Mouse (Mus musculus): ENCODE results near the gene Itgal.
A peak's percentile ranks its signal among the peaks of the same experiment; 100 is the strongest.

Itgal gene

DNA sequence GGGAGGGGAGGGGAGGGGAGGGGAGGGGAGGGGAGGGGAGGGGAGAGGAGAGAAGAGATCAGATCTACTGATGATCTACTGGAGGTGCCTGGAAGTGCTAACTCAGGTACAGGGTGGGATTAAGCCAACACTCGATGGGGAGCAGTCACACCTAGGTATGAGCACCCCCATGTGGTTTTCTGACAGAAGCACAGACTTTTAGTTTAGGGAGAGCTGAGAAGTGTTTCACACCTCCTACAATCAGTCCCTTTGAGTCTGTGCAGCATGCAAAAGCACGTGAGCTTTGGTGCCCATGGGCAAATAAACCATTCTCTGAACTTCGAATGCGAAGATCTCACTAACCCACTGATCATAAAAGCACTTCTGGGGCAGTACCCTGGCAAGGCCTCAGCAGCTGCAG, 46.3 kb downstream of the Itgal start:
- DNase-seq (ENCODE audit: low read depth, low spot score), result peak; percentile 36

- no peak for DNase-seq (ENCODE audit: low read depth, low spot score)
Observed at GRCm38 (mm10) chr7:127342888-127343287, 46.8 kb downstream of the Itgal start.

DNA sequence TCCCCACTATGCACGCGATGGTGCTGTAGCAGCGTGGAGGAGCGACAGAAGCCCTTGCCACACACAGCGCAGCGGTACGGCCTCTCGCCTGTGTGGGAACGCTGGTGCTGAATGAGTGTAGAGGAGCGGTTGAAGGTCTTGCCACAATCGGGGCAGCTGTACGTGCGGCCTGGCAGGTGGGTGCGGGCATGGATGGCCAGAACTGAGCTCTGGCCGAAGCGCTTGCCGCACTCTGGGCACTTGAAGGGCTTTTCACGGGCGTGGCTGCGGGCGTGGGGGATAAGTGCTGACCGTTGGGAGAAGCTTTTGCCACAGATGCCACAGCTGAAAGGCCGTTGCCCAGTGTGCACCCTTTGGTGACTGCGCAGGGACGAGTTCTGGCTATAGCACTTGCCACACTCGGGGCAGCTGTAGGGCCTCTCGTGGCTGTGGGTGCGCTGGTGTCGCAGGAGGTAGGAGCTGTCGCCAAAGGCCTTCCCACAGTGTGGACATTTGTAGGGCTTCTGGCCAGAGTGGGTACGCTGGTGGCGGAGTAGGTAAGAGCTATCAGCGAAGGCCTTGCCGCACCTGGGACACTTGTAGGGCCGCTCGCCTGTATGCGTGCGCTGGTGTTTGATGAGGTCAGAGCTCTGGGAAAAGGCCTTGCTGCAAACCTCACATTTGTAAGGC, 47.4 kb downstream of the Itgal start:
- peak; percentile 50 for DNase-seq (ENCODE audit: low read depth, low spot score)

DNA sequence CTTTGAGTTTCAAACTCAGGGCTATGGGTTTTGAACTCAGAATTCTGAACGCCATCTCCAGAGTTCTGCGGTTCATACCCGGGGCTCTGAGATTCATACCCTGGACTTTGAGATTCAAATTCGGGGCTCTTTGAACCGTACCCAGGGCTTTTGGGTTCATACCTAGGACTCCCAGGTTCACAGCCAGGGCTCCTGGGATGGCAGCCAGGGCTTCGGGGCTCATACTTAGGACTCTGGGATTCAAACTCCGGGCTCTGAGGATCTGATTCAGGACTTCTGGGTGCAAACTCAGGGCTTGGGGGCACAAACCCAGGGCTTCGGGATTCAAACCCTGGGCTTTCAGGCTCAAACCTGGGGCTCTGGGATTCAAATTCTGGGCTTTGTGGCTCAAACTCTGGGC, 48.3 kb downstream of the Itgal start:
- DNase-seq (ENCODE audit: low read depth, low spot score), result no peak

- peak; percentile 37 for DNase-seq (ENCODE audit: low read depth, low spot score)
Observed at GRCm38 (mm10) chr7:127345092-127345491, 49.0 kb downstream of the Itgal start.

DNA sequence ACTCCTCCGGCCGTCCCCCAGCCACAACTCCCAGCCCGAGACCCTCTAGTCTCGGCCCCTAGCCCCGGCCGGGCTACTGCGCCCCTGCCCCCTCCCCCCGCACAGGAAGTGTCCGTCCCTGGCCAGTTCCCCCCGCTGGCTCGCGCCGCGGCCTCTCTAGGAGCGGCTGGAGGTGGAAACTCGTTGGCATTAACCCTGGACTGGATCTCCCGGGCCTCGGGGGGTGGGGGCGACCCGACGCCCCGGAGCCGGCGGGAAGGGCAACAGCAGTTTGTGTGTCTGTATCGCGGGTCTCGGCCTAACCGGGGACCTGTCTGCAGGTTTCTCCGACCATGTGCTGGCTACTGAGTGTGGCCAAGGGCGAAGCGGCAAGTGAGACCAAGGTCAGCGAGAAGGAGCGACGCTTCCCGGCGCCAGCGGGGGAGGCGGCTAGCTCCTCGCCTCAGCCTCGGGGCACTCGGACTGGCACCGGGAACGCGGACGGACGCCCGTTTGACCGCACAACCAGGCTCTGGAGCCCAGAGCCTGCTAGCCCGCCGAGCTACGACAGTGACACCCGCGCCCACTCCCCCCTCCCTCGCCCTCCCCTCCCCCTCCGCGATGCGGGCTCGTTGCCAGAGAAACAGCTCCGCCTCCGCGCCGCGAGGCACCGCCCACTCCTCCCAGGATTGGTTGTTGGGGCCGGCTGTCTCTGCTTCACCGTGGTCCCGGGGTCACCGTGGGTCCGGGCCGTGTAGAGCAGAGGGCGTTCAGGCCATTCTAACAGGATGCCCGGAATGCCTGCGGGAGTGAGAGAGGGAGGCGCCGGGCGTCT, 49.7 kb downstream of the Itgal start, which contains the start of gene Zfp768:
TSS of gene Zfp768 (minus strand) at position 78 of the 814 bp plus-strand sequence.
- DNase-seq (ENCODE audit: low read depth, low spot score), result peak; percentile 96

DNA sequence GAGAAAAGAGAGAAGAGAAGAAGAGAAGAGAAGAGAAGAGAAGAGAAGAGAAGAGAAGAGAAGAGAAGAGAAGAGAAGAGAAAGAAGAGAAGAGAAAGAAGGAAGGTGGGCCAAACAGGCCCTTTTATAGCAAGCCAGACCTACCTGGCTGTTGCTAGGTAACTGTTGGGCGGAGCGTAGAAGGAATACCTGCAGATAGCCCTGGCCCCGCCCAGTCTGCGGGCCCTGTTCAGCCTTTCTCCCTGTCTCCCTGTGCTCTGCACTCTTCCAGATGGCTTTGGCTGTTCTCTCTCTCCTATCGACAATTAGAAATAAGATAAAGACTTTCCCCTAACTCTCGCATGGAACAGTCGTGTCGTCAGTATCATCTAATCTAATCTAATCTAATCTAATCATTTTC, 50.6 kb downstream of the Itgal start:
- peak; percentile 75 for DNase-seq (ENCODE audit: low read depth, low spot score)

DNA sequence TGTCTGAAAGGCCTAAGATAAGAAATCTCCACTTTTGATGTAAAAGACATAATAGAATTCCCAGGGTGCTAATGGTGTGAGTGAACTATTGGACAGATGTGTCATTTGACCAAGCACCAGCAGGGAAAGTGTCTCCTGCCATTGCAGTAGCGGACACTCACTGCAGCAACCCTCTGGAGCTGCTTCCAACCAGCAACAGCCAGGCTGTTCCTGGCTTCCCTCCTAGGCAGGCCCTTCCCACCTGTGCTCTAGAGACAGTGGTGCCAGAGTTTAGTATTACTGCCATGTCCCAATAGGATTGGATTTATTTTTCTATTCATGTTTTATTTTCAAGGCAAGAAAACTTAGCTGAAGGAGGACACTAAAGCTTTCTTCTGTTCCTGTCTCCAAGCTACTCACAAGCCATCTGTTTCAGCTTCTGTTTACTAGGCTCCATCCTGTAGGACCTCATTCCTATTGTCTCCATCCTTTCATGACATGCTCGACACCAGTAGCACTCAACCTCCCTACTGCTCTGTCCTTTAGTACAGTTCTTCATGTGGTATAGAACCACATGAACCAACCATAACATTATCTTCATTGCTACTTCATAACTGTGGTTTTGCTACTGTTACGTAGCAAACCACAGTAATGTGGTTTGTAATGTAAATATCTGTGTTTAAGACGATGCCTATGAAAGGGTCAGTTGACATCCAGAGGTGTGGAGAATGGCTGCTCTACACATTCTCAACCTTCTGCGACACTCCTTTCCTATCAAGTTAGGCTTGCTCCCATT, 55.4 kb downstream of the Itgal start:
- DNase-seq (ENCODE audit: low read depth, low spot score), result no peak

- no peak for DNase-seq (ENCODE audit: low read depth, low spot score)
Observed at GRCm38 (mm10) chr7:127355796-127356195, 59.7 kb downstream of the Itgal start.

DNA sequence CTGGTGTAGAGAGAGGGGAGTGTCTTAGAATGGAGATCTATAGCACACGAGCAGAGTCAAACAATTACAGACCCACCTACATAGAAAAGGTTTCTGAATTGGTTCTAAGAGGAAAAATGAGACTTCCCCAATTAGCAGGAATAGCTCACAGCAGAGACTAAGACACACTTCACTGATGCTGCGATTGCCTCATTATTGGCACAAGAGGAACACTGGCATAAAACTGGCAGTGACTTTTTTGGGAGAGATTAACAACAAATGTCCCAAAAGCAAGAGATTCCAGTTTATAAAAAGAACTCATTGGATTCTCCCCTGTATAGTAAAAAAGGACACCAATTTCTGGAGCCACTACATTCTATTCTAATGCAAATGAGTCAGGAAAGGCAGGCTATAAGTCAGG, 61.8 kb downstream of the Itgal start:
- no peak for DNase-seq (ENCODE audit: low read depth, low spot score)

DNA sequence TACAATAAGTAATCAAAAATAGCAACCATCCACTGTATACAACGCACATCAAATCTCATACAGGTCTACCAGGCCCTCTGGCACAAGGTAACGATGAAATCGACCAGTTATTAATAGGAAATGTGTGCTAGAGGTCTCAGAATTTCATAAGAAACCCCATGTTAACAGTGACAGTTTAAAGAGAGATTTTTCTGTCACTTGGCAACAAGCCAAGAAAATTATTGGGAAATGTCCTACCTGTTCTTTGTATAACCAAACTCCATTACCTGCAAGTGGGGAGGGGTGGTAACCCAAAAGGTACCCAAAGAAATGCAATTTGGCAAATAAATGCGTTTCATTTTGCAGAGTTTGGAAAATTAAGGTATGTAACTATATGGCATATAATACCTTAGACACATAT, 62.4 kb downstream of the Itgal start:
- no peak for DNase-seq (ENCODE audit: low read depth, low spot score)

DNA sequence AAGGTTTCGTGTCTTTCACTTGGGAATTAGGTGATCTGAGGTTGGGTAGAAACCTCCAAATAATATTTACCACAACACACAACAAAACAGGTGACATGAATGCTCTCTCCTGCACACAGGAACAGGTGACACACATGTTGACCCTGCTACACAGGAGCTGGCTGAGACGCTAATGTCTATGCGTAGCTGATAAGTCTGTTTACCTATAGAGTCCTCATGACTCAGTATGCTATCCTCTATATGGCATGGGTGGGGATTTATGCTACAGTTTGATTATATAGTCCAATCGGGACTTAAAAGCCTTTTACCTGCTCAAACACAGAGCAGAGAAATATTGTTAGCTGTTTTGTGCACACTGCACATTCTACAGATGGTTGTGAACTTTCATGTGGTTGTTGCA, 64.2 kb downstream of the Itgal start:
- no peak for DNase-seq (ENCODE audit: low read depth, low spot score)

- no peak for DNase-seq (ENCODE audit: low read depth, low spot score)
Observed at GRCm38 (mm10) chr7:127361449-127361848, 65.4 kb downstream of the Itgal start.

GRCm38 (mm10) chr7:127362418-127362817, 66.4 kb downstream of the Itgal start:
- peak; percentile 70 for DNase-seq (ENCODE audit: low read depth, low spot score)

DNA sequence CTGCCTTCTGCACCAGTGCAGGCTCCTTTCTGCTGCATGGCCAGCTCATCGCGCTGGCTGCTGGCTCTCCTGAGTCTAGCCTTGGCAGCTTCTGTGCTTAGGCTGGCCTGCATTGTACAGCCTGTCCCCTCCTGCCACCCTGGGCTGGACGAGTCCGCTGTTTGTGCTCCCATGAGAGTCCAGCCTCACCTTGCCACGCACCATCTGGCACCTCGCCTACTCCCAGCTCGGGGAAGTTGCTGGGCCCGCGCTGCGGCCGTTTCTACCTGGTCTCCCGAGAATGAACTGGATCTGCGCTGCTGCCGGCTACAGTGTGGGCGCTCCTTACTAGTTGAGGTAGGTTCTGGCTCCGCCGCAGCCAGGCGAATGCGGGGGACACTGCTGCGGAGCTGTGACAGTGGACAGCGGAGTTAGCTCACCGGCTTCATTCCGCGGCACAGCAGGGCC, 67.4 kb downstream of the Itgal start:
- DNase-seq (ENCODE audit: low read depth, low spot score), result peak; percentile 32

- no peak for DNase-seq (ENCODE audit: low read depth, low spot score)
Observed at GRCm38 (mm10) chr7:127364166-127364565, 68.1 kb downstream of the Itgal start.

GRCm38 (mm10) chr7:127366249-127366648, 70.2 kb downstream of the Itgal start:
- no peak for DNase-seq (ENCODE audit: low read depth, low spot score)

DNA sequence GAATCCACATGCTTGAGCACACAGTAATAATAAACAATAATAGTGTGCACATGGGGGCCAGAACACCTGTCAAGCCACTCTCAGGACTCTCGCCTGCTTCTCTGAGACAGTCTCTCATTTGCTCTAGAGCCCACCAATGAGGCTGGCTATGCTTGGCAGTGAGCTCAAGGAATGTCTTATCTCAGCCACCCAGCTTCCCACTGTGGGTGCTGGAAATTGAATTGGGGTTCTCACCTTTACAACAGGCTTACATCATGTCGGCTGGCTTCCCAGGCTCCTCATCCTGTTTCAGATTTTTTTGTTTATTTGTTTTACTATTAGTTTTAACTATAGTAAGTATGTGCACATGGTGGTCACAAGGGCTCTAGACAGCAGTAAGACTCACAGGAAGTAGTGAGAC, 75.2 kb downstream of the Itgal start:
- no peak for DNase-seq (ENCODE audit: low read depth, low spot score)

DNA sequence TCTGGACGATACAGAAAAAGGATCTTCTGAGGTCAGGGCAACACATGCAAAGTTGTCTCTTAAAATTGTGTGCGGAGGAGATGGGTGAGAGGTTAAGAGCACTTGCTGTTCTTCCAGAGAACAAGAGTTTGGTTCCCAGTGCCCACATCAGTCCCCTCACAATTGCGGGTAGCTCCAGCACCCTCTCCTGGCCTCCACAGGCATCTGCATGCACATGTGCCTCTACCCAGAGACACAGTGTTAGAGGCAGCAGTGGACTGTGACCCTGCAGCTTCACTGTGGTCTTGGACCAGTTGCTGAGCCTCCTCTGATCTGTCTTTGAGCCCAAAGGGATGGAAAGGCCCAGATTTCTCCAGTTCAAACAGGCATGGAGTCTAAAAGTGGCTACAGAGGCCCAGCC, 75.8 kb downstream of the Itgal start:
- DNase-seq (ENCODE audit: low read depth, low spot score), result peak; percentile 59

DNA sequence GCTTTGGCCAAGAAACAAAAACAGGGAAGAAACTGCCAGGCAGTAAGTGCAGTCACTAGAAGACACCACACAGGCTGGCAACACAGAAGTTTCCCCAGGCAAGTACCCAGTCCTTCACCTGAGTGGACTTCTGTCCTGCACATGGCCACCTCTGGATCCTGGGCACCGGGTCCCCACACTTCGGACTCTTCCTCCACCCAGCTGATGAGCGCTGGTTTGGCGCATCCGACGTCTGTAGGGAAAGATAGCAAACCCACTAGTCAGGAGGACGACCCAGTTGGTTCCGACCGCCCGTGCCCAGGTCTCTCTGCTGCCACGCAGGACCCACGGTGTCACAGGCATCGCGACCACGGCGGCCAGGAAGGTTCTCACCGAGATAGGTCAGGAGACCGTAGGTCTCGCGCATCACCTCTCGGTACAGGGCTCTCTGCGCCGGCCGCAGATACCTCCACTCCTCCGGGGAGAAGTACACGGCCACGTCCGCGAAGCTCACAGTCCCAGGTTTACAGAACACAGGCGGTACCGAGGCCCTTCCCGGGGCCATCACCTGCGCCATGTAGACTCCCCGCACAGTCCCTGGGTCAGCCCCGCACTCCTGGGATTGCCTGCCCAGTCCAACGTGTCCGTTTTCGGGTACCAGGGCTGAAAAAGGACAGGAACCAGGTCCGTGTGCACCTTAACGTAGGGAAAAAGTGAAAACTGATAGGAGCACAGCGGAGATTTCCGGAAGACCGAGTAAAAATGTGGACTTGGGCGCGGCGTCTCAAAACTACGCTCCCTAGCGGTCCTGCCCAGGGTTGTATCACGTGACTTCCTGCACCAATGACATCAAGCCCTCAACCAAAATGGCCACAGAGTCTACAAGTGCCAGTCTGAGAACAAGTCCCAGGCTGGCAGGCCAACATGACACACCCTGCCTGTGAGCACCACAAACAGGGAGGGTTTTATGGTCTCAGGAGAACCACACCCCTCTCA, 79.5 kb downstream of the Itgal start, which contains the start of gene Zfp747:
TSS of gene Zfp747 (minus strand) at position 780 of the 975 bp plus-strand sequence.
- DNase-seq (ENCODE audit: low read depth, low spot score), result peak; percentile 98

Measured in ZHBTc4 (cell line).